Mouse (Mus musculus): ENCODE measurements around the gene Rad9a.

DNA sequence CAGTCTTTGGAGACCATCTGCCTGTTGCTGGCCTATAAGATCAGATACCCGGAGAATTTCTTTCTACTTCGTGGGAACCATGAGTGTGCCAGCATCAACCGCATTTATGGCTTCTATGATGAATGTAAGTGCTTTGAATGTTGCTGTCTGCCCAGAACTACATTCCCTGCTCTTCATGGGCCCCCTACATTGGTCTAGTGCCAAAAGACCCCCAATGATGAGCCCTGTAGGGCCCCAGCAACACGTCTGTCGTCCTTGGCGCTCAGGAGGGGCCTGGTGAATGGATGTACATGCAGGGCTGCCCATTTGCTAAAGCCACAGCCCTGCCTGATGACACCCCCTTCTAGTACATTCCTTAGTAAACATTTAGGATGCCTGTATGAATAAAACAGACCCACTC, 8.3 kb downstream of the Rad9a start:
- no peak for TF ChIP-seq POLR2A (IDR thresholded peaks at IDR 0.05; ENCODE audit: insufficient read length, low read depth)
- TF ChIP-seq POLR2AphosphoS2 (IDR thresholded peaks at IDR 0.05; ENCODE audit: insufficient read length, low read depth), result no peak
- no peak for TF ChIP-seq MYOD1 (IDR thresholded peaks at IDR 0.05; ENCODE audit: control insufficient read depth in 1 of 3, insufficient read length in 2 of 3, low read depth in 2 of 3)
- TF ChIP-seq E2F4 (IDR thresholded peaks at IDR 0.05; ENCODE audit: insufficient read depth), result no peak
- no peak for TF ChIP-seq MAX (IDR thresholded peaks at IDR 0.05; ENCODE audit: low read depth)
